Mouse (Mus musculus) lung, adult 18-20 months (tissue): ENCODE measurements around the gene Adgrv1.

Experiments used
- DNase-seq, 2 experiments: peaks; one replicate each; pipeline ENCODE4 v3.0.0; 2022; ENCODE audit warnings: mixed read lengths in 2 of 2

Gene Adgrv1

GRCm38 (mm10) chr13:81407881-81408460, 225.0 kb downstream of the Adgrv1 start:
- DNase-seq = no peak

GRCm38 (mm10) chr13:81402826-81403225, 230.1 kb downstream of the Adgrv1 start:
- DNase-seq = no peak

- no peak for DNase-seq
Measured at GRCm38 (mm10) chr13:81402191-81402590, 230.8 kb downstream of the Adgrv1 start.

- no peak for DNase-seq
Measured at GRCm38 (mm10) chr13:81401742-81402141, 231.2 kb downstream of the Adgrv1 start.

- DNase-seq = peak in 1 of 2 experiments; percentile 23
Measured at GRCm38 (mm10) chr13:81385597-81386362, 247.2 kb downstream of the Adgrv1 start.

GRCm38 (mm10) chr13:81381835-81382234, 251.1 kb downstream of the Adgrv1 start:
- no peak for DNase-seq

- DNase-seq = no peak
Measured at GRCm38 (mm10) chr13:81370801-81371456, 262.0 kb downstream of the Adgrv1 start.

GRCm38 (mm10) chr13:81370196-81370595, 262.8 kb downstream of the Adgrv1 start:
- DNase-seq = no peak

GRCm38 (mm10) chr13:81369564-81369963, 263.4 kb downstream of the Adgrv1 start:
- DNase-seq = no peak

GRCm38 (mm10) chr13:81368987-81369386, 264.0 kb downstream of the Adgrv1 start:
- DNase-seq = no peak

GRCm38 (mm10) chr13:81367681-81368376, 265.1 kb downstream of the Adgrv1 start:
- no peak for DNase-seq

- no peak for DNase-seq
Measured at GRCm38 (mm10) chr13:81360338-81360737, 272.6 kb downstream of the Adgrv1 start.

- DNase-seq = no peak
Measured at GRCm38 (mm10) chr13:81358766-81359165, 274.2 kb downstream of the Adgrv1 start.

GRCm38 (mm10) chr13:81358365-81358764, 274.6 kb downstream of the Adgrv1 start:
- DNase-seq = no peak

- DNase-seq = no peak
Measured at GRCm38 (mm10) chr13:81357215-81357614, 275.7 kb downstream of the Adgrv1 start.

- no peak for DNase-seq
Measured at GRCm38 (mm10) chr13:81354587-81354986, 278.4 kb downstream of the Adgrv1 start.

GRCm38 (mm10) chr13:81352296-81352695, 280.7 kb downstream of the Adgrv1 start:
- DNase-seq = peak; percentile 78 to 85

GRCm38 (mm10) chr13:81351462-81352155, 281.3 kb downstream of the Adgrv1 start:
- peak; percentile 67 to 77 for DNase-seq

- no peak for DNase-seq
Measured at GRCm38 (mm10) chr13:81347261-81347980, 285.5 kb downstream of the Adgrv1 start.

GRCm38 (mm10) chr13:81342987-81343596, 289.9 kb downstream of the Adgrv1 start:
- peak in 1 of 2 experiments; percentile 20 for DNase-seq

- DNase-seq = no peak
Measured at GRCm38 (mm10) chr13:81335241-81335640, 297.7 kb downstream of the Adgrv1 start.
